8 mouse cellular contexts compared by ENCODE assay signal in the genomic region with DNA sequence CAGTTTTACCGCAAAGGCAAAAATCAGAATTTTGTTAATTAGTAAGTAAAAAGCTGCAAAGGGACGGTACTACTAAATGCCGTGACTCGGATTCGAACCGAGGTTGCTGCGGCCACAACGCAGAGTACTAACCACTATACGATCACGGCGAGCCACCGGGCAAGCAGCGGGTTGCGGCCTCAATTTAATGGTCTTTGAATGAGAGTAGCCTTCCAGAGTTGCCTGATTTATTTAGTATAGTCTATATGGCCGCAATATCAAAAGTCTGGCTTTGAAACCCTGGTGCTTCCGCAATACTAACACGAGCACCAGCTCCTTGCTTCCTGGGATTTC. TPM values are rescaled to one million over a fixed set of nuclear protein-coding genes. Genes with fewer than 3 reads are reported as not detected.
DNase-seq lines count a peak whose midpoint lies in the region; ATAC-seq and TF ChIP-seq lines count a peak whose summit lies in the region.

No protein-coding gene starts in this region.

- peak overlapping the region; percentile 58; the same call in 1 of the 2 replicates for H3K27ac ChIP-seq in ES-Bruce4 (ENCODE audit: insufficient read depth, low read length)
- peak overlapping the region; percentile 88 for H3K27ac ChIP-seq in forebrain, embryonic 12.5 days
- peak overlapping the region; percentile 91 for H3K27ac ChIP-seq in heart, postnatal 0 days (ENCODE audit: low read depth)
- peak overlapping the region; percentile 94 for H3K27ac ChIP-seq in liver, postnatal 0 days (ENCODE audit: low read depth)
- peak overlapping the region; percentile 88 for H3K27ac ChIP-seq in neural tube, embryonic 13.5 days (replicated peaks)

- DNase-seq in c-Kit-positive CD71-positive TER-119-positive erythroid progenitor cells, embryonic 14.5 days (ENCODE audit: low spot score), result peak; percentile 91
- DNase-seq in heart, postnatal 0 days (ENCODE audit: low spot score), result peak; percentile 84
- DNase-seq in layer of hippocampus, adult 11-12 months (ENCODE audit: low spot score), result peak; percentile 97
- peak; percentile 94 for DNase-seq in liver, postnatal 0 days
- peak; percentile 76 for DNase-seq in telencephalon, adult 2 months (ENCODE audit: low read depth, low spot score)

- peak; percentile 73 for ATAC-seq in forebrain, embryonic 12.5 days (ENCODE audit: low FRiP score)
- ATAC-seq in heart, postnatal 0 days (ENCODE audit: insufficient read depth, low read depth), result peak; percentile 79
- ATAC-seq in liver, postnatal 0 days, result peak; percentile 71
- ATAC-seq in neural tube, embryonic 13.5 days (ENCODE audit: low read depth), result peak; percentile 87

- H3K36me3 ChIP-seq in ES-Bruce4 (ENCODE audit: control insufficient read depth, insufficient read depth, low read length, poor library complexity, severe bottlenecking), result no peaks in the 10 kb centered on the region
- H3K36me3 ChIP-seq in forebrain, embryonic 12.5 days (replicated peaks), result no peaks in the 10 kb centered on the region
- no peaks in the 10 kb centered on the region for H3K36me3 ChIP-seq in heart, postnatal 0 days (replicated peaks; ENCODE audit: control insufficient read depth, insufficient read depth, low read length)
- H3K36me3 ChIP-seq in liver, postnatal 0 days (replicated peaks; ENCODE audit: insufficient read depth, low read length), result no peaks in the 10 kb centered on the region
- H3K36me3 ChIP-seq in neural tube, embryonic 13.5 days, result no peaks in the 10 kb centered on the region

- no peak for TF ChIP-seq POLR2A in ES-Bruce4 (IDR thresholded peaks at IDR 0.05; ENCODE audit: insufficient read depth, low read length)

- H3K9ac ChIP-seq in ES-Bruce4 (ENCODE audit: low read depth, poor library complexity, severe bottlenecking), result peak overlapping the region; percentile 96
- H3K9ac ChIP-seq in forebrain, embryonic 12.5 days, result peak overlapping the region; percentile 74
- peak overlapping the region; percentile 80 for H3K9ac ChIP-seq in heart, postnatal 0 days (replicated peaks; ENCODE audit: low read depth, low read length)
- H3K9ac ChIP-seq in liver, postnatal 0 days (replicated peaks), result peak overlapping the region; percentile 80
- H3K9ac ChIP-seq in neural tube, embryonic 13.5 days, result peak overlapping the region; percentile 78

- no peaks in the 10 kb centered on the region for H3K4me1 ChIP-seq in ES-Bruce4 (ENCODE audit: control insufficient read depth, insufficient read depth, low read length)
- peaks cover 3% of the 10 kb centered on the region for H3K4me1 ChIP-seq in forebrain, embryonic 12.5 days
- H3K4me1 ChIP-seq in heart, postnatal 0 days (ENCODE audit: control insufficient read depth, insufficient read depth), result peaks cover 5% of the 10 kb centered on the region; the same call in 1 of the 2 replicates
- H3K4me1 ChIP-seq in liver, postnatal 0 days (ENCODE audit: insufficient read depth), result peaks cover 6% of the 10 kb centered on the region
- peaks cover 18% of the 10 kb centered on the region for H3K4me1 ChIP-seq in neural tube, embryonic 13.5 days (replicated peaks)

- H3K4me3 ChIP-seq in ES-Bruce4 (ENCODE audit: low read depth, low read length), result peak overlapping the region; percentile 98
- H3K4me3 ChIP-seq in forebrain, embryonic 12.5 days (replicated peaks), result peak overlapping the region; percentile 68
- peak overlapping the region; percentile 61 for H3K4me3 ChIP-seq in heart, postnatal 0 days (ENCODE audit: low read depth, low read length)
- H3K4me3 ChIP-seq in liver, postnatal 0 days (ENCODE audit: low read depth, low read length), result peak overlapping the region; percentile 71
- peak overlapping the region; percentile 70 for H3K4me3 ChIP-seq in neural tube, embryonic 13.5 days

- peak overlapping the region; percentile 78 for H3K4me2 ChIP-seq in forebrain, embryonic 12.5 days
- peak overlapping the region; percentile 76 for H3K4me2 ChIP-seq in heart, postnatal 0 days (ENCODE audit: low read depth, low read length)
- peak overlapping the region; percentile 78 for H3K4me2 ChIP-seq in liver, postnatal 0 days (ENCODE audit: low read depth, low read length)
- H3K4me2 ChIP-seq in neural tube, embryonic 13.5 days, result peak overlapping the region; percentile 99

- no peak for TF ChIP-seq CTCF in ES-Bruce4 (IDR thresholded peaks at IDR 0.05; ENCODE audit: low read depth, low read length)
- no peak for TF ChIP-seq CTCF in heart, postnatal 0 days (IDR thresholded peaks at IDR 0.05; ENCODE audit: low read depth)
- no peak for TF ChIP-seq CTCF in liver, postnatal 0 days (IDR thresholded peaks at IDR 0.05; ENCODE audit: low read depth)

- no peaks in the 10 kb centered on the region for H3K9me3 ChIP-seq in ES-Bruce4 (replicated peaks; ENCODE audit: control insufficient read depth, insufficient read depth, low read length, poor library complexity, severe bottlenecking)
- H3K9me3 ChIP-seq in forebrain, embryonic 12.5 days, result no peaks in the 10 kb centered on the region
- no peaks in the 10 kb centered on the region for H3K9me3 ChIP-seq in heart, postnatal 0 days (replicated peaks; ENCODE audit: control insufficient read depth, low read length)
- H3K9me3 ChIP-seq in liver, postnatal 0 days (ENCODE audit: low read length), result no peaks in the 10 kb centered on the region
- H3K9me3 ChIP-seq in neural tube, embryonic 13.5 days, result no peaks in the 10 kb centered on the region

- WGBS in forebrain, embryonic 12.5 days, result under 1% methylated on average over 17 of the region's 17 CpGs
- WGBS in heart, postnatal 0 days, result 0% methylated on average over 17 of the region's 17 CpGs
- under 1% methylated on average over 17 of the region's 17 CpGs for WGBS in liver, postnatal 0 days (ENCODE audit: insufficient replicate concordance)
- under 1% methylated on average over 17 of the region's 17 CpGs for WGBS in neural tube, embryonic 13.5 days

- H3K27me3 ChIP-seq in ES-Bruce4 (ENCODE audit: control insufficient read depth, insufficient read depth, low read length, poor library complexity, severe bottlenecking), result no peaks in the 10 kb centered on the region
- H3K27me3 ChIP-seq in forebrain, embryonic 12.5 days, result peaks cover 8% of the 10 kb centered on the region; the same call in 1 of the 2 replicates
- no peaks in the 10 kb centered on the region for H3K27me3 ChIP-seq in heart, postnatal 0 days (ENCODE audit: control insufficient read depth, insufficient read depth, low read length)
- no peaks in the 10 kb centered on the region for H3K27me3 ChIP-seq in liver, postnatal 0 days (ENCODE audit: insufficient read depth, low read length)
- no peaks in the 10 kb centered on the region for H3K27me3 ChIP-seq in neural tube, embryonic 13.5 days

- TF ChIP-seq EP300 in ES-Bruce4 (IDR thresholded peaks at IDR 0.05; ENCODE audit: insufficient read depth, low read depth, low read length), result no peak
- no peak for TF ChIP-seq EP300 in heart, postnatal 0 days (IDR thresholded peaks at IDR 0.05; ENCODE audit: low read depth)
- peak; percentile 39; the same call in 1 of the 2 replicates for TF ChIP-seq EP300 in liver, postnatal 0 days (IDR thresholded peaks at IDR 0.05; ENCODE audit: low read depth)

RNA-seq across cellular contexts. Expression of gene Hfe2, which starts 24.7 kb away (rescaled TPM):
- polyA plus RNA-seq in ES-Bruce4 (2011; ENCODE audit: insufficient read depth, insufficient read length, low read depth, missing spikeins), result 0.88 and 1.2 TPM in 2 replicates
- 0.54 and 0.84 TPM in 2 replicates for polyA plus RNA-seq in forebrain, embryonic 12.5 days (2016; fragmentation: Nextera tagmentation; extraction: Ambion mirVana)
- 68.1 and 81.3 TPM in 2 replicates for total RNA-seq in heart, postnatal 0 days (2014; rRNA removed; ENCODE audit: low replicate concordance)
- polyA plus RNA-seq in heart, postnatal 0 days (2015; fragmentation: Nextera tagmentation; extraction: Ambion mirVana), result 24.7 and 25.9 TPM in 2 replicates
- polyA plus RNA-seq in liver, postnatal 0 days (2015; fragmentation: Nextera tagmentation; extraction: Ambion mirVana), result 19.2 and 21.8 TPM in 2 replicates
- 1.0 and 1.4 TPM in 2 replicates for polyA plus RNA-seq in neural tube, embryonic 13.5 days (2015; fragmentation: Nextera tagmentation; extraction: Ambion mirVana)

RNA-seq across cellular contexts. Expression of gene BC107364, which starts 48.1 kb away (rescaled TPM):
- polyA plus RNA-seq in ES-Bruce4 (2011; ENCODE audit: insufficient read depth, insufficient read length, low read depth, missing spikeins), result 4.6 TPM in 2 replicates
- not detected in 2 replicates for polyA plus RNA-seq in forebrain, embryonic 12.5 days (2016; fragmentation: Nextera tagmentation; extraction: Ambion mirVana)
- not detected in 2 replicates for total RNA-seq in heart, postnatal 0 days (2014; rRNA removed; ENCODE audit: low replicate concordance)
- polyA plus RNA-seq in heart, postnatal 0 days (2015; fragmentation: Nextera tagmentation; extraction: Ambion mirVana), result 0.40 and 0.41 TPM in 2 replicates
- polyA plus RNA-seq in liver, postnatal 0 days (2015; fragmentation: Nextera tagmentation; extraction: Ambion mirVana), result not detected in 2 replicates
- not detected in 2 replicates for polyA plus RNA-seq in neural tube, embryonic 13.5 days (2015; fragmentation: Nextera tagmentation; extraction: Ambion mirVana)

RNA-seq across cellular contexts. Expression of gene Txnip, which starts 57.5 kb away (rescaled TPM):
- polyA plus RNA-seq in ES-Bruce4 (2011; ENCODE audit: insufficient read depth, insufficient read length, low read depth, missing spikeins), result 450 and 464 TPM in 2 replicates
- 40.4 and 40.8 TPM in 2 replicates for polyA plus RNA-seq in forebrain, embryonic 12.5 days (2016; fragmentation: Nextera tagmentation; extraction: Ambion mirVana)
- total RNA-seq in heart, postnatal 0 days (2014; rRNA removed; ENCODE audit: low replicate concordance), result 1,058 and 1,196 TPM in 2 replicates
- polyA plus RNA-seq in heart, postnatal 0 days (2015; fragmentation: Nextera tagmentation; extraction: Ambion mirVana), result 332 and 600 TPM in 2 replicates
- polyA plus RNA-seq in liver, postnatal 0 days (2015; fragmentation: Nextera tagmentation; extraction: Ambion mirVana), result 65.3 and 72.4 TPM in 2 replicates
- polyA plus RNA-seq in neural tube, embryonic 13.5 days (2015; fragmentation: Nextera tagmentation; extraction: Ambion mirVana), result 74.7 and 78.0 TPM in 2 replicates

Comparison
In these comparisons a context has a peak if more than half of its experiments do, and no peak if none do; other contexts are left out.
1. Peak in every context shown above with its lines: DNase-seq, ATAC-seq, H3K4me3 ChIP-seq and H3K27ac ChIP-seq.